Mouse (Mus musculus) inflammation-experienced regulatory T-cells, adult 6 months (primary cell): Measurements from ENCODE around the gene Rgs9. TPM values are rescaled to one million over a fixed set of nuclear protein-coding genes. Genes with fewer than 3 reads are reported as not detected.
A peak's percentile ranks its signal among the peaks of the same experiment; 100 is the strongest.

Source experiments
- ATAC-seq: one replicate; pipeline ENCODE4 v1.8.0; 2017
- polyA plus RNA-seq, 3 experiments: library from polyadenylated mRNA; unstranded; fragments of 100-300 nt; shearing (Covaris generic); gene quantifications; one replicate each; pipeline ENCODE4 v1.2.1; 2017

The Rgs9 gene
- polyA plus RNA-seq, 3 experiments from 2014 or later, result 4.2 to 6.6 (median 4.9) TPM

GRCm38 (mm10) chr11:109237796-109238195, 60.1 kb downstream of the Rgs9 start:
- ATAC-seq, result no peak

DNA sequence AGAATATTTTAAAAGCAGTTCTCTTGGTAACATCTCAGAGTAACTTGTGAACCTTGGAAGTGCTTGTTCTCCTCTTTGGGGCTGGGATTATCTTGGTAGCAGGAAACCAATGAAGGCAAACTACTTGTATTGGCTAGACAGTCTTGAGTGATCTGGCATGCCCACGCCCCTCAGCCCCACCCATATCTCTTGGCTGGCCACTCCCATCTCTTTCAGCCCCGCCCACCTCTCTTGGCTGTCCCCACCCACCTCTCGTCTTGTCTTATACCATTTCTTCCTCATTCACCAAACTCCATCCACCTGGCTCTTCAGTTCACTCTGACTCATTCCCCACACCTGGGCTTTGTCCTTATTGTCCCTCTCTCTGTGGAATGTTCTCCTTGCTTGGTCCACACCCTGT, 64.3 kb downstream of the Rgs9 start:
- no peak for ATAC-seq

DNA sequence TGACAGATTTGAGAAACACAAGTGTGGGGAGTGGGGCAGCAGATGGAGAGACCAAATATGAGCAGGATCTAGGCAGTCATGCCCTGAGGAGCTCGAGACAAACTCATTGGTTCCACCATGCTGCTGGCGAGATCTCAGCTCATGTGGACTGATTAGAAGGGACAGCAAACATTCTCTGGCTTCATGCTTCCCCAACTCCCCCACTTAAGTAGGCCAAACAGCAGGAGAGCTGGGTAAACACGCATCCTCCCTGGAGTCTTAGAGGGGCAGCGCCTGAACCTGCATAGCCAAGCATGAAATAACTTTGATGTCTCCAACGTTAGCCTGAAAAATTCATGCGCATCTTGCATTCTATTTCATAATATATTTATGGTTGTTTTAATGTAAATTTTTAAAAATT, 65.1 kb downstream of the Rgs9 start:
- ATAC-seq, result no peak

GRCm38 (mm10) chr11:109227139-109227538, 70.8 kb downstream of the Rgs9 start:
- no peak for ATAC-seq

DNA sequence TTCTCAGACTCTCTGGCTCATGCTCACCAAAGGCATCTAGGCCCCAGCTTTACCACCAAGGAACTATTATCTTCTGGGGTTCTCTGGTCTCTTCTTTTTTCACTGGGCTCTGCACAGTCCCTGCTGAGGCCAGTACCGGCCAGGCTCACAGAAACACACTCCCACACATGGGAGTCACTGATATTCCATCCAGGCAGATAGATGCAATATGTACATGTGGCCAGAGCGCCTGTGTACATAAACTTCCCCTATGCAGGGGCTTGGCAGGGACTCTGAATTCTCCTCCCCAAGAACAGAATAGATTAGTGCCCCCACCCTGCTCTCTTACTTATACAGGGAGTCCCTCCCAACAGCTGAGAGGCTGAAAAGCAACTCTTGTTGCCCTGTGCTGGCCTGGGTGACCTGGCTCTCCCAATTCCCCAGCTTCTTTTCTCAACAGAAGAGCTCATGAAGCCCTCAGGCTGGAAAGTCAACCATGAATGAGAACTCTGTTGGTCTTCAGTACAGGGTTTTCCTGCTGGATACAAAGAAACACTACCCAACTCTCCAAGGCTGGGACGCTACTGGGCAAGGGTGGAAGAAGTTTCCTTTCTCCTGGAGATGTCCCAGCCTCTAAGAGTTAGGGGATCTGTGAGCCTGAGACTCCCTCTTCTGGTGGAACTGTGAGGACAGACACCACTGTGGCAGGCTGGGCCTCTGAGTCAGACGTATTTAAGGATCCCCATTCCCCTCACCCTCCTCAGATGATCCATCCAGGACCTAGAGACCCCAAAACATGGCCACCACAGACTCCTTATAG, 76.5 kb downstream of the Rgs9 start:
- no peak for ATAC-seq

- ATAC-seq, result peak; percentile 73
These were observed 79.1 kb downstream of the Rgs9 start for GRCm38 (mm10) chr11:109218722-109219430.

DNA sequence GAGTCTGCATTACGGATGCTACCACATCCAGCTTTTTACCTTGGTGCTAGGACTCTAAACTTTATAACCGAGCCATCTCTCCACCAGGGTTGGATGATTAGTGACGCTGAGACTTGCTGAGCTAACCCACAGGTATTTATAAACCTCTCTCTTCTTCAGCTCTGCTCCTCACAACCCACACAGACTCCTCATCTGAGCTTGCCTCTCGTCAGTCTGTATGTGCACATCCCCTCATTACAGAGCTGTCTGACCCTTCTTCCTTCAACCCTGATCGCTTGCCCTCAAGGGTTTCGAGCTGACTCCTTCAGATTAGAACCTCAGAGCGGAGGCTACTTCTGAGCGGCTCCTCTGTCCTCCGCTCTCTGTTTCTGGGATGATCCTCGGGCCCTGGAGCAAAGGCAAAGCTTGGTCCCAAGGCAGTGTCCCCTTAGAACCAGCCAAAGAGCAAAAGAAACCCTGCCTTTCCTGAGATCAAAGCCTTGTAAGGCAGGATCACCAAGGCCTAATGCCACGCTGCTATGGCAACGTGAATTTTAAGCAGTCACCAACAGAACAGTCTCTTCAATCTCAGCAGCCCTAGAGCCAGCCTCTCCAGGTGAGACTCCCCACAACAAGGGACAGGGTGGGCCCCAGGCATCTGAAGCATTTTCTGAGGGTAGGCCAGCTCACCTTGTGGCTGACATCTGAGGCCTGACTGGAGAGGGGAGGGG, 79.9 kb downstream of the Rgs9 start:
- no peak for ATAC-seq

- ATAC-seq, result no peak
These were observed 87.2 kb downstream of the Rgs9 start for GRCm38 (mm10) chr11:109210772-109211171.

DNA sequence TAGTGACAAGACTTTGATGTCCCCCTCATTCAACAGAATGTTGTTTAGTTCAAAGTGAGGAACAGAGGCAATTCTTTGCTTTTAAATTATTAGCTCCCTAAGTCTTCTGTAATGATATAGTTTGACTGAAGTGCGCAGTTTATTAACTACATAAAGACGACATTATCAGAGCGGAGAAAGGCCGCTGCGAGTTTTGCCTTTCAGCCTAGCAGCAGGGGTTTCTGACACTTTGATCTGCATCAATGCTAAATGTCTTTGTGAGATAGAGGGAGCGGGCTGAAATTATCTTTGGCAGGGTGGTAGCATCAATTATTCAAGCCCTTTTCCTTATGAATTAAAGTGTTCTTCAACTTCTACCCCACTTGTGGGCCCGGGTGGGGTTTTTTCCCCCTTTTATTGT, 87.6 kb downstream of the Rgs9 start:
- ATAC-seq, result no peak

DNA sequence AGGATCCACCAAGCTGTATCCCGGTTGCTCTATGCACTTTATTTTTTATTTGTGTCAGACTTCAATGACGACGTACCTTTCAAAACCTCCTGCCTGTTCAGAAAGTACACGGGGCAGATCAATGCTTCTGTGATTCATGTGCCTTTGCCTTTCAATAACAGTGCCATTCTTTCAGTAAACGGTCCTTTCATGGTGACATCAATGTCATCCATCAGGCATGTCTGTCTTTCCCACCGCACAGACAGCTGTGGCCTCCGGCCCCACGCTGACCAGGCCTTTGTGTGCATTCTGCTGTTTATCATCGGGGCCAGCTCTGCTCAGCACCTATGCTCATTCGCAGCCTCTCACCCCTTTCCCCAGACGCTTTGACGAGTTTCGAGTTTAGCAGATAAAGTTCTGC, 91.2 kb downstream of the Rgs9 start:
- ATAC-seq, result no peak

GRCm38 (mm10) chr11:109206028-109206427, 91.9 kb downstream of the Rgs9 start:
- no peak for ATAC-seq

DNA sequence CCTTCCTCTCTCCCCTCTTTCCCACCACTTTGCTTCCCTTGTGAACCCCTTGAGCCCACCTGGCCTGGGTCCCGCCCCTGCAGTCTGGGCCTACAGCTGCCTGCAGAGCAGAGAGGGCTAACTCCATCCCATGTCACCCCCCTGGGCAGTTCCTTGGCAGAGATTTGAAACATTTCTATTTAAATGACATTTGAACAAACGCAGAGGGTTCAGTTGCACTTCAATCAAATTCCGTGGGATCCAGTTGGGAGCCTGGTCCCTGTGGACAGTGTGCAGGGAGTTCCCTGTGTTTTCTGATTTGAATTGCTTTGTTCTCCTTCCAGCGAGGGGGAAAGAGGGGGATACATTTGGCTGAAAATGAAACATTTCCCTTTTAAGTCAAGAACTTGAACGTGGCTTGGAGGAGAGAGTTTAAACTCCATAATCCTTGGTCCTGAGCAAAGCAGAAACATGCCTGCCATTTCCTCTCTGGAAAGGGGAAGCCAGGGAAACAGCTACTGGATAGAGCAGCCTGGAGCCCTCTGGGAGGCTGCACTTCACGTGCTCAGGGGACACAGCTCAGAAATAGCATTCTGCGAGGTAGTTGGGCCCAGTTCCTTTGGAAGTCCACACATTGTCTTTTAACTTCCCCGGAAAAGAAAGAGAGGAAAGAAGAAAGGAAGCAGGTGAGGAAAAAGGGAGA, 98.2 kb downstream of the Rgs9 start:
- no peak for ATAC-seq

DNA sequence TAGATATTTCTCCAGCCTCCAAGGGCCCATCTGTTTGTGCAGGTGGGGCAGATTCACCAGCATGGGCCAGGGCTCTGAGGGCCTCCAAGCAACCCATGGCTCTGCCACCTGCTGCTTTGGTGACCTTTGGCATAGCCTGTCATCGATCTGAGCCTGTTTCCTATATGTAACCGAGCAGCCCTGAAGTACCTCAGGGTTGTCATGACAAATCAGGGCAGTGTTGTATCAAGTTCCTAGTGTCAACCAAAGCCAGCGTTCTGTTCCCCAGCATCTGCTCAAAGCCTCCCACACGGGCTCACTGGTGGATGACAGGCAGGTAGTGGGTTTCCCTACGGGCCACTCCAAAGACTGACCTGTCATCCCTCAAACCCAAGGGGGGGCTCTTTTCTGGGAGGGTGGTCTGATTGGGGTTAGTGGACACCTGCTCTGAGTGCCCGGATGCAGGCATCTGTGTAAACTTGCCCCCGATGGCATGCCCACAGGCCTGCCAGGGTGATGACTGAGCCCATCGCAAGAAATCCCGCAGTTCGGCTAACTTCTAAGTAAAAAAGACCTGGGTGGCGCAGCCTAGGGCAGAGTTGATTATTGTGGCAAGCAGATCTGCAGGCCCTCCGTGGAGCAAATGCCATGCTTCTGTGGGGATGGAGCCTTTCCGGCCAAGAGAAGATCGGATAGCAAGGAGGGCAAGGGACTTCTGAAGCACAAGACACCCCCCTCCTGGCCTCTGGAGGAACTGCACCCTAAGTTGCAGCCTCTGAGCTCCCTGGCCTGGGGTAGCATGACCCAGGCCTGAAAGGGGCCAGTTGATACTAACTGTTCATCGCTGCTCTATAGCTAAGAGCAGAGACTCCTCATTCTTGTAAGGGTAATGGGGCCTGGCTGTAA, 105.0 kb downstream of the Rgs9 start:
- no peak for ATAC-seq

GRCm38 (mm10) chr11:109188235-109188634, 109.7 kb downstream of the Rgs9 start:
- ATAC-seq, result no peak

- no peak for ATAC-seq
These were observed 110.2 kb downstream of the Rgs9 start for GRCm38 (mm10) chr11:109187631-109188184.

- no peak for ATAC-seq
These were observed 116.8 kb downstream of the Rgs9 start for GRCm38 (mm10) chr11:109181118-109181517.

- ATAC-seq, result no peak
These were observed 117.6 kb downstream of the Rgs9 start for GRCm38 (mm10) chr11:109180290-109180689.

GRCm38 (mm10) chr11:109178788-109179518, 119.0 kb downstream of the Rgs9 start:
- ATAC-seq, result no peak

GRCm38 (mm10) chr11:109175376-109175969, 122.5 kb downstream of the Rgs9 start:
- ATAC-seq, result no peak
